Mouse (Mus musculus) neural tube, embryonic 11.5 days (tissue): ENCODE measurements at regions not wholly inside any gene's neighbourhood (a gene's known extent, or its start where the extent isn't known, plus 50 kb on each side); places are given as distances from the start of the nearest gene placed in this dataset.
"Not testable (repeated sequence)": the region's sequence is repeated elsewhere in the genome, so short reads cannot be mapped to it uniquely, and the experiment has no call there.

Experiments
- ATAC-seq: fragments of 200-750 bp; cut with Nextera tagmentation; 2 replicates; pipeline ENCODE4 v1.8.0; 2017; ENCODE audit warnings: moderate number of reproducible peaks, mild to moderate bottlenecking, moderate TSS enrichment, moderate library complexity; ENCODE audit not compliant: insufficient read depth, low FRiP score, low TSS enrichment
- DNase-seq: peaks from one replicate; pipeline ENCODE4 v3.0.0-alpha.2; 2015; ENCODE audit warnings: low spot score
- H3K27ac ChIP-seq: fragments of 300-500 bp; sonication (generic); 2 replicates; pipeline ENCODE4 v1.5.1; 2014; ENCODE audit warnings: low read depth, mild to moderate bottlenecking, low read length
- H3K27me3 ChIP-seq: fragments of 300-500 bp; sonication (generic); 2 replicates; pipeline ENCODE4 v1.6.1; 2014; ENCODE audit warnings: mild to moderate bottlenecking, low read length, mixed read lengths; ENCODE audit not compliant: control insufficient read depth, insufficient read depth
- H3K36me3 ChIP-seq: fragments of 300-500 bp; sonication (generic); 2 replicates; pipeline ENCODE4 v1.6.1; 2014; ENCODE audit warnings: mild to moderate bottlenecking, low read length, moderate library complexity, mixed read lengths; ENCODE audit not compliant: control insufficient read depth, insufficient read depth
- H3K4me1 ChIP-seq: fragments of 300-500 bp; sonication (generic); 2 replicates; pipeline ENCODE4 v1.6.1; 2014; ENCODE audit warnings: low read length, mixed read lengths; ENCODE audit not compliant: control insufficient read depth, insufficient read depth
- H3K4me2 ChIP-seq: fragments of 300-500 bp; sonication (generic); 2 replicates; pipeline ENCODE4 v1.6.1; 2014; ENCODE audit warnings: low read depth, mild to moderate bottlenecking, moderate library complexity
- H3K4me3 ChIP-seq: fragments of 300-500 bp; sonication (generic); 2 replicates; pipeline ENCODE4 v1.5.1; 2014; ENCODE audit warnings: low read depth, low read length
- H3K9ac ChIP-seq: fragments of 300-500 bp; sonication (generic); 2 replicates; pipeline ENCODE4 v1.6.1; 2014; ENCODE audit warnings: mild to moderate bottlenecking, low read length
- H3K9me3 ChIP-seq: fragments of 300-500 bp; sonication (generic); 2 replicates; pipeline ENCODE4 v1.6.1; 2016; ENCODE audit warnings: low read length; ENCODE audit not compliant: control insufficient read depth
- WGBS: fragments of 180-500 bp; shearing (Covaris S2); extraction: QIAGEN DNeasy Blood & Tissue Kit; methylation state at CpG from one replicate; pipeline ENCODE4 v1.1.7; 2014; 5-methylcytosine and 5-hydroxymethylcytosine counted together

GRCm38 (mm10) chr5:3269760-3270159, 71.5 kb upstream of the Cdk6 start:
- Histone ChIP-seq H3K9ac (no peak overlapping the region), H3K27ac (no peak overlapping the region), H3K4me3 (no peak overlapping the region), H3K9me3 (no peaks in the 10 kb centered on the region), H3K36me3 (no peaks in the 10 kb centered on the region), H3K4me1 (no peaks in the 10 kb centered on the region), H3K4me2 (no peak overlapping the region), H3K27me3 (no peaks in the 10 kb centered on the region)
- DNase-seq (no peak), ATAC-seq (no peak)
- WGBS: 88% methylated on average over 7 of the region's 7 CpGs

GRCm38 (mm10) chr5:3273140-3273539, 68.1 kb upstream of the Cdk6 start:
- not testable (repeated sequence) for H3K27me3 ChIP-seq, H3K36me3 ChIP-seq, H3K9ac ChIP-seq, H3K4me3 ChIP-seq, ATAC-seq, H3K27ac ChIP-seq, DNase-seq, H3K4me1 ChIP-seq, H3K4me2 ChIP-seq, H3K9me3 ChIP-seq
- 67% methylated on average over 1 of the region's 1 CpGs for WGBS

- DNase-seq, H3K9ac ChIP-seq, H3K36me3 ChIP-seq, H3K27ac ChIP-seq, H3K4me2 ChIP-seq, H3K27me3 ChIP-seq, H3K4me1 ChIP-seq, H3K4me3 ChIP-seq, ATAC-seq, H3K9me3 ChIP-seq: not testable (repeated sequence)
- 94% methylated on average over 16 of the region's 16 CpGs for WGBS
Measured at GRCm38 (mm10) chr5:3277241-3277640, 64.0 kb upstream of the Cdk6 start.

GRCm38 (mm10) chr5:3278956-3279355, 62.3 kb upstream of the Cdk6 start:
- 80% methylated on average over 5 of the region's 5 CpGs for WGBS
- H3K9me3 ChIP-seq, DNase-seq: not testable (repeated sequence)

GRCm38 (mm10) chr5:3281911-3282506, 59.3 kb upstream of the Cdk6 start:
- H3K36me3 ChIP-seq, DNase-seq, H3K4me1 ChIP-seq, H3K4me3 ChIP-seq, H3K27ac ChIP-seq, H3K4me2 ChIP-seq, ATAC-seq, H3K9ac ChIP-seq, H3K9me3 ChIP-seq, H3K27me3 ChIP-seq: not testable (repeated sequence)
- WGBS: 70% methylated on average over 8 of the region's 8 CpGs

More at GRCm38 (mm10) chr5:3278956-3279355, 62.3 kb upstream of the Cdk6 start:
- H3K36me3 ChIP-seq, H3K9ac ChIP-seq, H3K4me2 ChIP-seq, H3K4me1 ChIP-seq, ATAC-seq, H3K4me3 ChIP-seq, H3K27ac ChIP-seq, H3K27me3 ChIP-seq: not testable (repeated sequence)

GRCm38 (mm10) chr5:3283083-3283482, 58.2 kb upstream of the Cdk6 start:
- DNase-seq: no peak
- H3K9me3 ChIP-seq: no peaks in the 10 kb centered on the region
- H3K9ac ChIP-seq: no peak overlapping the region
- H3K27me3 ChIP-seq: no peaks in the 10 kb centered on the region
- H3K4me3 ChIP-seq: no peak overlapping the region
- no peaks in the 10 kb centered on the region for H3K36me3 ChIP-seq
- H3K27ac ChIP-seq: no peak overlapping the region
- no peak for ATAC-seq
- no peak overlapping the region for H3K4me2 ChIP-seq
- no peaks in the 10 kb centered on the region for H3K4me1 ChIP-seq
- WGBS: 88% methylated on average over 3 of the region's 3 CpGs

GRCm38 (mm10) chr5:3284335-3284734, 57.0 kb upstream of the Cdk6 start:
- ATAC-seq, H3K36me3 ChIP-seq, H3K4me1 ChIP-seq, H3K9me3 ChIP-seq, H3K27me3 ChIP-seq, H3K27ac ChIP-seq, DNase-seq, H3K9ac ChIP-seq, H3K4me3 ChIP-seq, H3K4me2 ChIP-seq: not testable (repeated sequence)
- WGBS: 83% methylated on average over 1 of the region's 1 CpGs

- DNase-seq: peak; percentile 24
- not testable (repeated sequence) for H3K27me3 ChIP-seq, H3K4me2 ChIP-seq, H3K4me1 ChIP-seq, H3K27ac ChIP-seq, H3K9me3 ChIP-seq, H3K36me3 ChIP-seq, H3K9ac ChIP-seq, H3K4me3 ChIP-seq
- ATAC-seq: peak; percentile 23; the same call in 1 of the 2 replicates
- 27% methylated on average over 8 of the region's 8 CpGs for WGBS
Measured at GRCm38 (mm10) chr5:3289991-3290417, 51.3 kb upstream of the Cdk6 start.
